Mouse (Mus musculus) inflammation-experienced regulatory T-cells, adult 6 months (primary cell): Measurements from ENCODE around the gene St3gal6. TPM values are rescaled to one million over a fixed set of nuclear protein-coding genes. Genes with fewer than 3 reads are reported as not detected.

ENCODE experiments used
- ATAC-seq: one replicate; pipeline ENCODE4 v1.8.0; 2017
- polyA plus RNA-seq, 3 experiments: library from polyadenylated mRNA; unstranded; fragments of 100-300 nt; shearing (Covaris generic); gene quantifications; one replicate each; pipeline ENCODE4 v1.2.1; 2017

The St3gal6 gene
- 10 to 100 TPM in 1 of 3 experiments, 1 to 10 TPM in 2; 4.0 to 31.5 (median 8.5) TPM for polyA plus RNA-seq

GRCm38 (mm10) chr16:58523972-58524850 is at the start of gene St3gal6:
Gene St3gal6 (minus strand): TSS chr16:58524243.
- ATAC-seq = no peak

GRCm38 (mm10) chr16:58570694-58571264 is 46.7 kb upstream of the St3gal6 start:
- no peak for ATAC-seq

GRCm38 (mm10) chr16:58561196-58561595 is 37.2 kb upstream of the St3gal6 start:
- ATAC-seq = no peak

GRCm38 (mm10) chr16:58556067-58556830 is 32.2 kb upstream of the St3gal6 start:
- ATAC-seq = no peak

- ATAC-seq = no peak
Measured at GRCm38 (mm10) chr16:58554673-58555072, 30.6 kb upstream of the St3gal6 start.

- ATAC-seq = no peak
Measured at GRCm38 (mm10) chr16:58548042-58548441, 24.0 kb upstream of the St3gal6 start.

GRCm38 (mm10) chr16:58546128-58546527 is 22.1 kb upstream of the St3gal6 start:
- ATAC-seq = peak; percentile 75

GRCm38 (mm10) chr16:58539490-58539889 is 15.4 kb upstream of the St3gal6 start:
- ATAC-seq = no peak

- no peak for ATAC-seq
Measured at GRCm38 (mm10) chr16:58539011-58539410, 15.0 kb upstream of the St3gal6 start.

- ATAC-seq = no peak
Measured at GRCm38 (mm10) chr16:58536076-58536475, 12.0 kb upstream of the St3gal6 start.

- no peak for ATAC-seq
Measured at GRCm38 (mm10) chr16:58535236-58535635, 11.2 kb upstream of the St3gal6 start.

GRCm38 (mm10) chr16:58534245-58535142 is 10.5 kb upstream of the St3gal6 start:
- peak; percentile 96 for ATAC-seq

- ATAC-seq = no peak
Measured at GRCm38 (mm10) chr16:58533742-58534141, 9.7 kb upstream of the St3gal6 start.

GRCm38 (mm10) chr16:58533254-58533653 is 9.2 kb upstream of the St3gal6 start:
- ATAC-seq = no peak

GRCm38 (mm10) chr16:58532511-58532910 is 8.5 kb upstream of the St3gal6 start:
- no peak for ATAC-seq

GRCm38 (mm10) chr16:58527817-58528216 is 3.8 kb upstream of the St3gal6 start:
- ATAC-seq = no peak

GRCm38 (mm10) chr16:58526729-58527128 is 2.7 kb upstream of the St3gal6 start:
- ATAC-seq = no peak

- no peak for ATAC-seq
Measured at GRCm38 (mm10) chr16:58525832-58526231, 1.8 kb upstream of the St3gal6 start.

- ATAC-seq = peak; percentile 84
Measured at GRCm38 (mm10) chr16:58523044-58523859, 791 bp downstream of the St3gal6 start.

GRCm38 (mm10) chr16:58522677-58523043 is 1.4 kb downstream of the St3gal6 start:
- peak; percentile 20 for ATAC-seq

- ATAC-seq = no peak
Measured at GRCm38 (mm10) chr16:58521900-58522299, 2.1 kb downstream of the St3gal6 start.
